Mouse (Mus musculus): ENCODE data around the gene Rpl28.

Gene Rpl28

GRCm38 (mm10) chr7:4830476-4830875 lies 37.8 kb downstream of the Rpl28 start:
- in situ Hi-C loops (cut with MboI, MseI), result no loop called here

DNA sequence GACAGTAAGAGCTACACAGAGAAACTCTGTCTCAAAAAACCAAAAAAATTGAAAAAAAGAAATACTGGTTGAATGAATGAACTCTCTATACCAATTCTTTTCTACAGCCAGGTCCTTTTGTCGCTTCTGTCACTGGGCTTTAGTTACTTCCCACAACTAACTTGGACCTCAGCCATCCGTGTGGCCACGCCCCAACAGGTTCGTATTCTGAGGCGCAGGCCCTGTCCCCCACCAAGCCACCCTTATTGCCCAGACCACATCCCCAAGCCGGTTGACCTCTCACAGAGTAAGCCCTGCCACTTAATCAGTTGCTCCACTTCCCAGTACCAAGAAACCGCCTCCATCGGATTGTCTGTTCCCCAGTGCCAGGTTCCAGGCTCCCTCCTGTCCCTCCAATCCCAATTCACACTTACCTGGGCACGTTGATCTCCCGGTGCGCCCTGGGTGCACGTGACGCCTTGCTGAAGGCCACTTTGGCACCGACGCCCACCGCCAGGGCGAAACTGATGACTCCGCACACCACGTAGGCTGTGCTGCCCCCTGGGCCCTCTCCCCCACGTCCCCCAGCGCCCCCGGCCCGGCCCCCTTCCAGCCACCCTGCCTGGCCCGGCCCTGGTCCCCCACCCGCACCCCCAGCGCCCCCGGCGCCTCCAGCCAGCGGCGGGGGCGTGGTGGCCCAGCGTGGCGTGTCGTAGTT lies 43.1 kb downstream of the Rpl28 start:
- in situ Hi-C loops (cut with MboI, MseI), result no loop called here

DNA sequence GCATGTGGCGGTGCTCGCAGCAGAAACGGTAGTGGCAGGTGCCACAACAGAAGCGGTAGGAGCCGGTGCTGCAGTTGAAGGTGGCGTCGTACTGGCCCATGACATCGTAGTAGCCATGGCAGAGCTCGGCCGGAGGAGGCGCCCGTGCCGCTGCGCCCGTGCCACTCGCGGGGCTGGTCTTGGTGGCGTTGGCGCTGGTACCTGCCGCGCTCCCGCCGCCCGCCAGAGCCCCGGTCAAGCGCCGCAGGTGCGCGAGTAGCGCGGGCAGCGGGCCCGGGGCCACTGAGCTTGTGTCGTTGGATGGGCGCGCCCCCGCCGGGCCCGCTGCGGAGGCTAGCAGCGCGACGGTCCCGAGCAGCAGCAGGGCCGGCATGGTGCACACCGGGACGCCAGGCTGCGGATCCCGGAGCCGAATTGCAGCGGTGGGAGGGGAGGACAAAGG lies 43.7 kb downstream of the Rpl28 start:
- in situ Hi-C loops (cut with MboI, MseI), result no loop called here

- in situ Hi-C loops (cut with MboI, MseI), result no loop called here
Measured at GRCm38 (mm10) chr7:4837639-4838038, 45.0 kb downstream of the Rpl28 start.

- in situ Hi-C loops (cut with MboI, MseI), result no loop called here
Measured at GRCm38 (mm10) chr7:4842077-4842476, 49.4 kb downstream of the Rpl28 start.

DNA sequence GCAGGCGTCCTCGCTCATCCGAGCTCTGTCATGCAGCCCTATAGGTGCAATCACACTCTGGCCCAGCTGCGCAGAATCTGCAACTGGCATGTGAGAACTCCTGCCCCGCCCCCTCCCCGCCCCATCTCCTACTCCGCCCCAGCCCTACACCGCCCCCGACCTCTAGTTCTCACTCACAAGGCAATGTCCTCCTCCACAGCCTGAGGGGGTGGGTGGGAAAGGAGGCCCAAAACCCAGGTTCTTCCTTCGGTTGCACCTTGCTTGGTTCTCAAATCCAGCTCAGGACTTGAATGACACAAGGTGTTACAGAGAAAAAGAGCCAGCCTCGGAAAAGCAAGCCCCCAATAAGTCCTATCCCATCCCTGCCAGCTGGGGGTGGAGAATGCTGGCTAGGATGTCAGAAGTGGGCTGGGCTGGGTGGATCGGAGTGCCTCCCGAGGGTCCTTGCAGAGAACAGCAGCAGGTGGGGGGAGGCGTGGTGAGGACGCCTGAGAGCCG lies 50.0 kb downstream of the Rpl28 start:
- in situ Hi-C loops (cut with MboI, MseI), result no loop called here

GRCm38 (mm10) chr7:4843604-4844244 lies 51.0 kb downstream of the Rpl28 start:
- in situ Hi-C loops (cut with MboI, MseI), result no loop called here

DNA sequence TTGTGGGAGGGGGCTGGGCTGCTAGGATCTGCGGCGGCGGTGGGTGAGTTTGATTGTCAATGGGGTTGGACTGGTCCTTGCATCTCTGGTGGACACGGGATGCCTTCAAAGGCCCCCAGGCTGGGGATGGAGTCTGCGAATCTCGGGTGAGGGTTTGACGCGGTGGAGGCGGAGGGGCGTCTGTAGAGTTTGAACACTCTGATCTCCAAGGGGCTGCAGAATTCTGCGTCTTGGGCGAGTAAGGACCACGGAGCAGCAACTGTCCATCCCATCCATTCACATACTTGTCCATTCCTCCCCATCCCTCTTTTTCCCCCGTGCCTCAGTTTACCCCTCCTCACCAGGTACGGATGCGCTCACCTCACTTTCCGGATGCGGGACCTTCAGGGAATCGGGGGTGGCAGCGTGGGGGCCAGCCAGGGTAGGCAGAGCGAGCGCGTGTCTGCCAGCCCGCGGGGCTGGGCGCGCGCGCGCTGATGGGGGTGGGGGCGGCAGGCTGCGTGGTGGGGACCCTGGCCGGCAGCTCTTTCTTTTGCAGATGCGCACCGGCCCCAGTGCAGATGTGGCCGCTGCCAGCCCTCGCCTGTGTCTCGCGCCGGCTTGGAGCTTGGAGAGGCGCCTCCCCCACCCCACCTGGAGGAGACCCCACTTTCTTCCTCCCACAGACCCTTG lies 51.7 kb downstream of the Rpl28 start, which contains the start of gene Shisa7:
Shisa7 (minus strand) TSS at position 452 of the 672 bp plus-strand sequence.
- in situ Hi-C loops (cut with MboI, MseI), result no loop called here

Measured in regulatory T cell (primary cell).